Mouse (Mus musculus): ENCODE measurements around the gene Qrich2. TPM values are rescaled to one million over a fixed set of nuclear protein-coding genes. Genes with fewer than 3 reads are reported as not detected.

Qrich2 gene
- total and polyA plus RNA-seq, 3 experiments = 0.23 TPM; not detected in 2

DNA sequence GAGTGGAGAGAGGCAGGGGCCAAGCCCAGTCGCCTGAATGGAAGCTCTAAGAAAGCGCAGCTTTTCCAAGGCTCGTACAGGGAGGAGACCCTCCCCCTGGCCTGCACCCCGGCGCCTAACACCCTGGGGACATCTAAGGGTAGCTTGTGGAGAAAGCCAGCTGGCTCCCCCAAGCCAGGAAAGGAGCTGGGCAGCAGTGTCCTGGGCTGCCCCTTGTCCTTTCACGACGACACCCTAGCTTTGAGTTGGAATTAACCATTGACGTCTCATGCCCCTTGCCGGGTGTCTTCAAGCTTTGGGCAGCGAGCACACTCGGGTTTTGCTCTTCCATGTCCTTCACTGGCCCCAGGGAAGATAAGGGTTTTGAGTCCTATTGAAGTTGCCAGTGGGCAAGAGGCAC is 28.5 kb downstream of the Qrich2 start:
- Histone ChIP-seq H3K27ac (peak overlapping the region; percentile 81), H3K79me2 (replicated peaks; ENCODE audit: control insufficient read depth, insufficient read depth, low read length) (no peaks in the 10 kb centered on the region; the same call in 1 of the 2 replicates), H3K27me3 (ENCODE audit: control insufficient read depth, insufficient read depth, low read length) (no peaks in the 10 kb centered on the region), H3K4me3 (no peak overlapping the region; the same call in 1 of the 2 replicates), H3K4me1 (ENCODE audit: control insufficient read depth, insufficient read depth, low read length) (peaks cover 21% of the 10 kb centered on the region), H3K36me3 (ENCODE audit: control insufficient read depth, insufficient read depth, low read length) (peaks cover 6% of the 10 kb centered on the region; the same call in 1 of the 2 replicates), H3K9ac (ENCODE audit: low read depth, low read length) (no peak overlapping the region)
- WGBS = 41% methylated on average over 11 of the region's 11 CpGs
- intact Hi-C loops (cut with DNase I) = no loop called here
- DNase-seq = no peak
- TF ChIP-seq POLR2A (IDR thresholded peaks at IDR 0.05; ENCODE audit: insufficient read depth, low read depth, low read length) (no peak), EP300 (IDR thresholded peaks at IDR 0.05; ENCODE audit: insufficient read depth, low read depth, low read length) (no peak), CTCF (IDR thresholded peaks at IDR 0.05) (no peak)

DNA sequence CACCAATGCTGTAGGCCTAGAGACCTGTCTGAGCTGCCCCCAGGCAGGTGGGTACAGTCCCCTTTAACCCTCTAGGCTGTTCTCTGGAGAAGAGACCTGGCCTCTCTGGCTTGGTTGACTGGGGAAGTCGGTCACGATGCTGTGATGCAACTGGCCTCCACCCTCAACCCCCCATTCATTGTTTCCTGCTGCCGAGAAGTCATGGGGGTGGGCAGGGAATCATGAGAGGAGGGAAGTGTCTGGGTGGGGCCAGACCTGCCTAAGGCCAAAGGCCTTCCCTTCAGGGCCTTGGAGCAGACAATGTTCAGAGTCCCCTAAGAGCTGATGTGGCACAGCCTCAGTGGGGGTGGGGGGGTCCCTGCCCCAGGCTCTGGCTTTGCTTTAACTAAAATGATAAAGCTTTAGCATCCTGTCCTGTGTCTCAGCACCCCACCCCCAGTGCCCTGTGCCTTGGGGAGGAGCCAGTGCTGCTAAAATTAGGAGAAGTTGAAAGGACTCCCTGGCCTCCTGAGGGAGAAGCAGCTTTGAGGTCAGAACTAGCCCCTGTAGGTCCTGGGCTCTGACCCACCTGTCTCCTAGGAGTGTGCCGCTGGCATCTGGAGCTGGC is 29.2 kb downstream of the Qrich2 start:
- peak overlapping the region; percentile 81 for H3K27ac ChIP-seq
- peaks cover 21% of the 10 kb centered on the region for H3K4me1 ChIP-seq (ENCODE audit: control insufficient read depth, insufficient read depth, low read length)
- 11% methylated on average over 4 of the region's 4 CpGs for WGBS
- peak overlapping the region; percentile 5; the same call in 1 of the 2 replicates for H3K4me3 ChIP-seq
- intact Hi-C loops (cut with DNase I) = no loop called here
- peak overlapping the region; percentile 2; the same call in 1 of the 2 replicates for H3K9ac ChIP-seq (ENCODE audit: low read depth, low read length)
- TF ChIP-seq POLR2A (IDR thresholded peaks at IDR 0.05; ENCODE audit: insufficient read depth, low read depth, low read length) (no peak), CTCF (IDR thresholded peaks at IDR 0.05) (no peak), EP300 (IDR thresholded peaks at IDR 0.05; ENCODE audit: insufficient read depth, low read depth, low read length) (peak; percentile 76; the same call in 1 of the 2 replicates)
- H3K79me2 ChIP-seq (replicated peaks; ENCODE audit: control insufficient read depth, insufficient read depth, low read length) = no peaks in the 10 kb centered on the region; the same call in 1 of the 2 replicates
- H3K27me3 ChIP-seq (ENCODE audit: control insufficient read depth, insufficient read depth, low read length) = no peaks in the 10 kb centered on the region
- peak; percentile 64 to 75 for DNase-seq
- peaks cover 6% of the 10 kb centered on the region; the same call in 1 of the 2 replicates for H3K36me3 ChIP-seq (ENCODE audit: control insufficient read depth, insufficient read depth, low read length)

DNA sequence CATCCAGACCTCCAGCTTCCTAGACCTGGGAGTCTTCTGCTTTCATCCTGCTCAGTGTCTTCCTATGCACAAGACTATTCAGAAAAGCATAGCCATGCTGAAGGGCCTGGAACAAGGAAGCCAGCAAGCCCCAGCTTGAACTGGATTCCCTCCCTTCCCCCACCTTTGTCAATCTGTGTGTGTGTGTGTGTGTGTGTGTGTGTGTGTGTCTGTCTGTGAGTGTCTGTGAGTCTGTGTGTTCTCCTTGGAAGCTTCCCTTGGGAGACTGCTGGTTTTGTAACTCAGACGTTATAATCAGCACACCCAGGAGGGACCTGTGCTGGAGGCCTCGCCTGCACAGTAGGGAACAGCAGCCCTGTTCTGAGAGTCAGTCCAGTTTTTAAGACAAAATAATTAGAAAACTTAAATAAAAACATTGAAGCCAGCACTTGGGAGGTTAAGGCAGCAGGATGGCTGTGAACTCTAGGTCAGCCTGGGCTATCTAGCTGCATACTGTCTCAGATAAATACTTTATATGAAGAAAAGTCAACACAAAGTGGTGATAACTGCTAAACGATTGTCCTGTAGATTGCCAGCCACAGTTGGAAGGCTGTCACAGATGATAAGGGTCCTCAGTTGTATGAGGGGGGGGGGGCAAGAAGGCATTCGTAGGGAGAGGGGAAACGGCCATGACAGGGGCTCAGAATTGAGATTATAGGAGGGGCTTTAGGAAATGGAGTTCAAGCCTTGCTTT is 29.9 kb downstream of the Qrich2 start:
- Histone ChIP-seq H3K4me3 (no peak overlapping the region), H3K79me2 (replicated peaks; ENCODE audit: control insufficient read depth, insufficient read depth, low read length) (no peaks in the 10 kb centered on the region; the same call in 1 of the 2 replicates), H3K4me1 (ENCODE audit: control insufficient read depth, insufficient read depth, low read length) (peaks cover 21% of the 10 kb centered on the region), H3K27ac (peak overlapping the region; percentile 81), H3K27me3 (ENCODE audit: control insufficient read depth, insufficient read depth, low read length) (no peaks in the 10 kb centered on the region), H3K36me3 (ENCODE audit: control insufficient read depth, insufficient read depth, low read length) (peaks cover 6% of the 10 kb centered on the region; the same call in 1 of the 2 replicates), H3K9ac (ENCODE audit: low read depth, low read length) (peak overlapping the region; percentile 9; the same call in 1 of the 2 replicates)
- TF ChIP-seq CTCF (IDR thresholded peaks at IDR 0.05) (no peak), EP300 (IDR thresholded peaks at IDR 0.05; ENCODE audit: insufficient read depth, low read depth, low read length) (no peak), POLR2A (IDR thresholded peaks at IDR 0.05; ENCODE audit: insufficient read depth, low read depth, low read length) (0 out of 2 replicates have a peak, but pooled peaks have one; percentile 4)
- no peak for DNase-seq
- intact Hi-C loops (cut with DNase I) = loop anchor here (2.0 kb wide), 1 partner anchor 23 kb away; the partner anchor contains the start of gene Rnf157
- 19% methylated on average over 5 of the region's 5 CpGs for WGBS

DNA sequence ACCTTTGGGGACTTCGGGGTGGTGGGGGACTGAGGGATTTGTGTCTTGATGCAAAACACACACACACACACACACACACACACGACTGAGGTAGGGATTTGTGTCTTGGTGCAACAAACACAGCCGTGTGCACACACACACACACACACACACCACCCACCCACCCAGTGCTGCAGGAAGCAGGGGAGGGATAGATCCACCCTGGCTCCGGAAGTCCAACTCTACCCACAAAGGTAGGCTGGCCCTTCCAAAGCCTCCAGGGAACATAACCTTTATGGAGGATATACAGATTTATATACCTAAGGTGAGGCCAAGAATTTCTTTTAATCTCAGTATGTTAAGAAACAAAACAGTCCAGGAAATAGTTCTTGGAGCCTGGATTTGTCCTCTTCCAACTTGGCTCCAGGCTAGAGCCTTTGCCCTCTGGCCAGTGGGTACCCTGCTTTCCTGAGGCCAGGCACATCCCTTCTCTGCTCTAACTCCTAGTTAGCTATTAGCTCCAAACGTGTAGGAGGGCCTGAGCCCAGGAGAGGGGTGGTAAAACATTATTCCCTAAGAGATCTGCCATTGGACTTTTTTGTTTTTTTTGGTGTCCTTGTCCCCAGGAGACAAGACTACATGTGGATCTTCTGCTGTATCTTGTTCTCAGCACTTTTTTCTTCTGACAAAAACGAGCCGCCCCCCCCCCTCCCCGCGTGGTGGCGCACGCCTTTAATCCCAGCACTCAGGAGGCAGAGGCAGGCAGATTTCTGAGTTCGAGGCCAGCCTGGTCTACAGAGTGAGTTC is 30.9 kb downstream of the Qrich2 start:
- peak overlapping the region; percentile 97 for H3K27ac ChIP-seq
- peaks cover 16% of the 10 kb centered on the region for H3K4me1 ChIP-seq (ENCODE audit: control insufficient read depth, insufficient read depth, low read length)
- WGBS = 37% methylated on average over 12 of the region's 12 CpGs
- H3K79me2 ChIP-seq (replicated peaks; ENCODE audit: control insufficient read depth, insufficient read depth, low read length) = no peaks in the 10 kb centered on the region; the same call in 1 of the 2 replicates
- peaks cover 6% of the 10 kb centered on the region; the same call in 1 of the 2 replicates for H3K36me3 ChIP-seq (ENCODE audit: control insufficient read depth, insufficient read depth, low read length)
- H3K4me3 ChIP-seq = peak overlapping the region; percentile 93
- H3K27me3 ChIP-seq (ENCODE audit: control insufficient read depth, insufficient read depth, low read length) = no peaks in the 10 kb centered on the region
- TF ChIP-seq EP300 (IDR thresholded peaks at IDR 0.05; ENCODE audit: insufficient read depth, low read depth, low read length) (no peak), CTCF (IDR thresholded peaks at IDR 0.05) (no peak), POLR2A (IDR thresholded peaks at IDR 0.05; ENCODE audit: insufficient read depth, low read depth, low read length) (peak; percentile 13; the same call in 1 of the 2 replicates)
- intact Hi-C loops (cut with DNase I) = loop anchor here (2.0 kb wide), 1 partner anchor 22 kb away; the partner anchor contains the start of gene Rnf157
- H3K9ac ChIP-seq (ENCODE audit: low read depth, low read length) = peak overlapping the region; percentile 93
- no peak for DNase-seq

DNA sequence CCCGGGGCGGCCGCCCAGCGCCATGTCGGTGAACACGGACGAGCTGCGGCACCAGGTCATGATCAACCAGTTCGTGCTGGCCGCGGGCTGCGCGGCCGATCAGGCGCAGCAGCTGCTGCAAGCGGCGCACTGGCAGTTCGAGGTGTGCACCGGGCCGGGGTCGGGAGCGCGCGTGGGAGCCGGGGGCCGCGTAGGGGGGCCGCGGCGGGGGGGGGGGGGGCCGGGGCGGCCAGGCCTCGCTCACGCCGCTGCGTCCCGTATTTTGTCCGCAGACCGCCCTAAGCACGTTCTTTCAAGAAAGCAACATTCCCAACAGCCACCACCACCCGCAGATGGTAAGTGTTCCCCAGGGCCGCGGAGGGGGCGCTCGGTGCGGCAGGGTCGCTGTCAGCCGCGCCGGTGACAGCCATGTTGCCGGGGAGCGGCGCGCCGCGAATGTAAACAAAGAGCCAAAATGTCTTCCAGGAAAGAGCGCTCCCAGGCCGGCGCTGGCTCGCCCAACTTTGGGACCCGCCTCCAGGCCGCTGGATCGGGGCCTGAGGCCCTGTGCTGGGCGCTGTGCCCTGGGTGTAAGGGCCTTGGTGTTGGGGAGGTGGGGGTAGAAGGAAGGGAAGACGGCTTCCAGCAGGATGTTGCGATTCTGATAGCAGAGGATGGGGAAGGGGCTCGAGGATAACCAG is 31.6 kb downstream of the Qrich2 start:
- Histone ChIP-seq H3K79me2 (replicated peaks; ENCODE audit: control insufficient read depth, insufficient read depth, low read length) (no peaks in the 10 kb centered on the region; the same call in 1 of the 2 replicates), H3K36me3 (ENCODE audit: control insufficient read depth, insufficient read depth, low read length) (peaks cover 6% of the 10 kb centered on the region; the same call in 1 of the 2 replicates), H3K4me1 (ENCODE audit: control insufficient read depth, insufficient read depth, low read length) (peaks cover 16% of the 10 kb centered on the region), H3K4me3 (peak overlapping the region; percentile 93), H3K9ac (ENCODE audit: low read depth, low read length) (peak overlapping the region; percentile 93), H3K27ac (peak overlapping the region; percentile 97), H3K27me3 (ENCODE audit: control insufficient read depth, insufficient read depth, low read length) (no peaks in the 10 kb centered on the region)
- under 1% methylated on average over 59 of the region's 67 CpGs for WGBS
- TF ChIP-seq CTCF (IDR thresholded peaks at IDR 0.05) (no peak), EP300 (IDR thresholded peaks at IDR 0.05; ENCODE audit: insufficient read depth, low read depth, low read length) (no peak), POLR2A (IDR thresholded peaks at IDR 0.05; ENCODE audit: insufficient read depth, low read depth, low read length) (no peak; the same call in 1 of the 2 replicates)
- intact Hi-C loops (cut with DNase I) = loop anchor here (2.0 kb wide), 1 partner anchor 22 kb away; the partner anchor contains the start of gene Rnf157
- DNase-seq = peak; percentile 84 to 87
